Mouse (Mus musculus) kidney, embryonic 16.5 days (tissue): Measurements from ENCODE around the gene Il20. TPM values are rescaled to one million over a fixed set of nuclear protein-coding genes. Genes with fewer than 3 reads are reported as not detected.

Experiments used
- ATAC-seq: fragments of 200-750 bp; cut with Nextera tagmentation; 2 replicates; pipeline ENCODE4 v1.8.0; 2017; ENCODE audit warnings: moderate TSS enrichment; ENCODE audit not compliant: low FRiP score, low TSS enrichment
- H3K27ac ChIP-seq: fragments of 300-500 bp; sonication (generic); 2 replicates; pipeline ENCODE4 v1.5.1; 2014; ENCODE audit warnings: low read length
- H3K27me3 ChIP-seq: fragments of 300-500 bp; sonication (generic); 2 replicates; pipeline ENCODE4 v1.6.1; 2014; ENCODE audit warnings: low read length, control low read depth, mixed read lengths; ENCODE audit not compliant: insufficient read depth
- H3K36me3 ChIP-seq: fragments of 300-500 bp; sonication (generic); 2 replicates; pipeline ENCODE4 v1.6.1; 2014; ENCODE audit warnings: low read length, control low read depth, mixed read lengths; ENCODE audit not compliant: insufficient read depth
- H3K4me1 ChIP-seq: fragments of 300-500 bp; sonication (generic); 2 replicates; pipeline ENCODE4 v1.6.1; 2014; ENCODE audit warnings: low read length, control low read depth, mixed read lengths; ENCODE audit not compliant: insufficient read depth
- H3K4me2 ChIP-seq: fragments of 300-500 bp; sonication (generic); replicated peaks from 2 replicates; pipeline ENCODE4 v1.6.1; 2014; ENCODE audit warnings: low read depth, low read length
- H3K4me3 ChIP-seq: fragments of 300-500 bp; sonication (generic); 2 replicates; pipeline ENCODE4 v1.5.1; 2014; ENCODE audit warnings: mild to moderate bottlenecking, low read length
- H3K9ac ChIP-seq: fragments of 300-500 bp; sonication (generic); replicated peaks from 2 replicates; pipeline ENCODE4 v1.6.1; 2014; ENCODE audit warnings: low read length
- H3K9me3 ChIP-seq: fragments of 300-500 bp; sonication (generic); 2 replicates; pipeline ENCODE4 v1.6.1; 2016; ENCODE audit warnings: low read length, control low read depth
- WGBS: fragments of 180-500 bp; shearing (Covaris S2); extraction: QIAGEN DNeasy Blood & Tissue Kit; methylation state at CpG from one replicate; pipeline ENCODE4 v1.1.7; 2014; 5-methylcytosine and 5-hydroxymethylcytosine counted together
- polyA plus RNA-seq: library from polyadenylated mRNA; unstranded; fragments of >200 nt; fragmentation: Nextera tagmentation; extraction: Ambion mirVana; gene quantifications from 2 replicates; pipeline ENCODE4 v1.2.1, GENCODE M21; 2015

The Il20 gene
- polyA plus RNA-seq, 1 experiment from 2014 or later, result not detected

- Histone ChIP-seq H3K9ac (no peak overlapping the region), H3K9me3 (no peaks in the 10 kb centered on the region), H3K4me2 (no peak overlapping the region), H3K4me1 (0 out of 2 replicates have a peak, but pooled peaks cover 2% of the 10 kb centered on the region), H3K4me3 (no peak overlapping the region), H3K27ac (no peak overlapping the region), H3K36me3 (no peaks in the 10 kb centered on the region), H3K27me3 (peaks cover 25% of the 10 kb centered on the region)
- ATAC-seq, result peak; percentile 47; the same call in 1 of the 2 replicates
- WGBS, result 39% methylated on average over 3 of the region's 3 CpGs
Measured at GRCm38 (mm10) chr1:130875139-130875538, 36.1 kb downstream of the Il20 start.

- no peak overlapping the region for H3K4me3 ChIP-seq
Measured at GRCm38 (mm10) chr1:130872912-130873311, 38.3 kb downstream of the Il20 start.

GRCm38 (mm10) chr1:130865541-130866221, 45.6 kb downstream of the Il20 start, which contains the start of gene Fcmr:
TSS of gene Fcmr (plus strand) at chr1:130865669.
- H3K9ac ChIP-seq, result no peak within 1 kb of the TSS
- H3K27me3 ChIP-seq, result no peaks in the 10 kb centered on the region
- H3K27ac ChIP-seq, result no peak within 1 kb of the TSS
- no peak within 1 kb of the TSS for H3K4me3 ChIP-seq
- WGBS, result 71% methylated on average over 7 of the region's 7 CpGs
- no peaks in the 10 kb centered on the region for H3K9me3 ChIP-seq
- H3K4me2 ChIP-seq, result no peak within 1 kb of the TSS
- ATAC-seq, result no peak
- no peaks in the 10 kb centered on the region for H3K36me3 ChIP-seq
- no peaks in the 10 kb centered on the region for H3K4me1 ChIP-seq

More at GRCm38 (mm10) chr1:130872912-130873311, 38.3 kb downstream of the Il20 start:
- H3K4me2 ChIP-seq, result no peak overlapping the region
- H3K9me3 ChIP-seq, result no peaks in the 10 kb centered on the region
- no peak overlapping the region for H3K27ac ChIP-seq
- H3K9ac ChIP-seq, result no peak overlapping the region
- no peak for ATAC-seq
- H3K27me3 ChIP-seq, result peaks cover 8% of the 10 kb centered on the region
- H3K4me1 ChIP-seq, result no peaks in the 10 kb centered on the region
- no peaks in the 10 kb centered on the region for H3K36me3 ChIP-seq
- 92% methylated on average over 2 of the region's 2 CpGs for WGBS

- Histone ChIP-seq H3K4me1 (no peaks in the 10 kb centered on the region), H3K9ac (no peak overlapping the region), H3K27me3 (no peaks in the 10 kb centered on the region), H3K9me3 (no peaks in the 10 kb centered on the region), H3K4me2 (no peak overlapping the region), H3K27ac (no peak overlapping the region), H3K36me3 (no peaks in the 10 kb centered on the region), H3K4me3 (no peak overlapping the region)
- WGBS, result 88% methylated on average over 5 of the region's 5 CpGs
- no peak for ATAC-seq
Measured at GRCm38 (mm10) chr1:130864741-130865140, 46.5 kb downstream of the Il20 start.

- ATAC-seq, result no peak
- H3K27me3 ChIP-seq, result no peaks in the 10 kb centered on the region
- no peaks in the 10 kb centered on the region for H3K4me1 ChIP-seq
- H3K36me3 ChIP-seq, result no peaks in the 10 kb centered on the region
- H3K4me2 ChIP-seq, result no peak overlapping the region
- H3K9ac ChIP-seq, result no peak overlapping the region
- 83% methylated on average over 4 of the region's 4 CpGs for WGBS
- H3K9me3 ChIP-seq, result no peaks in the 10 kb centered on the region
- H3K27ac ChIP-seq, result no peak overlapping the region
- no peak overlapping the region for H3K4me3 ChIP-seq
Measured at GRCm38 (mm10) chr1:130864238-130864637, 47.0 kb downstream of the Il20 start.

- Histone ChIP-seq H3K36me3 (no peaks in the 10 kb centered on the region), H3K27me3 (no peaks in the 10 kb centered on the region), H3K4me3 (no peak overlapping the region), H3K9ac (no peak overlapping the region), H3K9me3 (no peaks in the 10 kb centered on the region), H3K4me2 (no peak overlapping the region), H3K27ac (no peak overlapping the region), H3K4me1 (0 out of 2 replicates have a peak, but pooled peaks cover 6% of the 10 kb centered on the region)
- WGBS, result 50% methylated on average over 4 of the region's 4 CpGs
- ATAC-seq, result no peak
Measured at GRCm38 (mm10) chr1:130857456-130857855, 53.8 kb downstream of the Il20 start.

Other genes starting within 250 kb of the Il20 start
- 0.94 and 2.7 TPM in 2 replicates for gene C4bp, start 249.8 kb downstream of the Il20 start, polyA plus RNA-seq
- not detected in 2 replicates for gene Gm29427, start 195.7 kb downstream of the Il20 start, polyA plus RNA-seq
- 9.0 and 11.3 TPM in 2 replicates for gene Yod1, start 194.1 kb downstream of the Il20 start, polyA plus RNA-seq
- gene Pfkfb2, start 182.2 kb downstream of the Il20 start, polyA plus RNA-seq, result 9.5 and 9.7 TPM in 2 replicates
- gene AA986860, start 179.5 kb downstream of the Il20 start, polyA plus RNA-seq, result 16.1 TPM in 2 replicates
- not detected in 2 replicates for gene Fcamr, start 110.5 kb downstream of the Il20 start, polyA plus RNA-seq
- gene Pigr, start 84.8 kb downstream of the Il20 start, polyA plus RNA-seq, result not detected in 2 replicates
- 0.36 TPM in 1 of 2 replicates, not detected in the other for gene Fcmr, start 45.8 kb downstream of the Il20 start, polyA plus RNA-seq
- gene Il24, start 24.0 kb downstream of the Il20 start, polyA plus RNA-seq, result not detected in 2 replicates
- 0.17 TPM in 1 of 2 replicates, not detected in the other for gene Il19, start 28.7 kb upstream of the Il20 start, polyA plus RNA-seq
- gene Il10, start 108.4 kb upstream of the Il20 start, polyA plus RNA-seq, result not detected in 2 replicates
- 26.5 and 43.9 TPM in 2 replicates for gene Mapkapk2, start 186.4 kb upstream of the Il20 start, polyA plus RNA-seq
- 5.9 and 6.1 TPM in 2 replicates for gene Dyrk3, start 226.9 kb upstream of the Il20 start, polyA plus RNA-seq
- gene Eif2d, start 241.7 kb upstream of the Il20 start, polyA plus RNA-seq, result 70.0 and 70.5 TPM in 2 replicates